ENCODE assay signal across 8 mouse cellular contexts in the genomic region with DNA sequence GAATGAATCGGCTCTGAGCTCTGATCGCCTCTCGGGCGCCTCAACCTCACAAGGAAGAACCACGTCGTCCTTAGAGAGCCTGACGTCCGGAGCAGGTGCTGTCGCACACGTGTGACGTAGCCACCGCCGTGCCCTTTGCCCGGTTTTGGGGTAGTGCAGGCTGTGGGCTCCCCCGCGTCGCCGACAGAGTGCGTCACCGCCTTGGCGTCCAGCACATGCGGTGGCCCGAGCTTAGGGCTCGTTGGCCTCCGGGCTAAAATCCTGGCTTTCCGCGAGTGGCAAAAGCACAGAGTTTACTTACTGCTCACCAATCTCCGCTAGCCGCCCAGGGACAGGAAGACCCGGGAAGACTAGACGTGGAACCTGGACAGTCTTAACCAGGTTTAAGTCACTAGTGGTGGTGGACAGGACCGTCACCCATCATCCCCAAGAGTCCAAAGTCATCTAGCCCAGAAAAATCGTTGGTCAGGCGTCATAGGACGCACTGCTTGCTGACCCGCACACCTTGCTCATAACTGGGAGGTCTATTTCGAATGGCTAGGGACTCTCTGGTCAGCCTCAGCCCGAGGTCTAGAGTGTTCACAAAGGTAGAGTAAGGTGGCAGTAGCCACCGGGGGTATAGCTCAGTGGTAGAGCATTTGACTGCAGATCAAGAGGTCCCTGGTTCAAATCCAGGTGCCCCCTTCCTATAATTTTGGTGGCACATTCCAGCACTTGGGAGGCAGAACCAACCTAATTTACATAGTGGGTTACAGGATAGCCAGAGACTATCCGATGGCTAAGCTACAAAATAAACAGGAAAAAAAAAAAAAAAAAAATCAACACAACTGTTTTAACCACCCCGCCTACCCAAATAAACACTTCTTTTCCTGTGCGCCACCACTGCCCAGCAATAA. TPM values are rescaled to one million over a fixed set of nuclear protein-coding genes. Genes with fewer than 3 reads are reported as not detected.
A peak's percentile ranks its signal among the peaks of the same experiment; 100 is the strongest.
DNase-seq lines count a peak whose midpoint lies in the region; ATAC-seq and TF ChIP-seq lines count a peak whose summit lies in the region.

No protein-coding gene starts in this region.

- peak overlapping the region; percentile 82 for H3K4me3 ChIP-seq in cortical plate, adult 2 months (ENCODE audit: insufficient read depth, low read length)
- H3K4me3 ChIP-seq in megakaryocyte, embryonic 14.5 days (replicated peaks) = peak overlapping the region; percentile 93

- peaks cover 3% of the 10 kb centered on the region for H3K27me3 ChIP-seq in megakaryocyte, embryonic 14.5 days (replicated peaks)

- peaks cover 6% of the 10 kb centered on the region for H3K4me1 ChIP-seq in cortical plate, adult 2 months (ENCODE audit: control insufficient read depth, insufficient read depth, low read length)
- H3K4me1 ChIP-seq in megakaryocyte, embryonic 14.5 days = peaks cover 38% of the 10 kb centered on the region

- TF ChIP-seq POLR2A in cortical plate, adult 2 months (IDR thresholded peaks at IDR 0.05; ENCODE audit: extremely low read depth, insufficient read depth, low read length) = peak; percentile 85; the same call in 1 of the 2 replicates

- no peaks in the 10 kb centered on the region for H3K9me3 ChIP-seq in megakaryocyte, embryonic 14.5 days

- H3K27ac ChIP-seq in cortical plate, adult 2 months (ENCODE audit: insufficient read depth, low read length) = no peak overlapping the region

- DNase-seq in gastrocnemius, adult 8-10 months (ENCODE audit: low spot score in 2 of 2) = peak; percentile 65 to 66
- DNase-seq in hindlimb bud, embryonic 11.5 days (ENCODE audit: extremely low spot score, low read depth, low spot score) = peak; percentile 72
- DNase-seq in left cerebral cortex, adult 8-10 months (ENCODE audit: low spot score in 2 of 2) = peak; percentile 89 to 91
- DNase-seq in right cerebral cortex, postnatal 10 days (ENCODE audit: low spot score in 2 of 2) = peak; percentile 96
- DNase-seq in urinary bladder, postnatal 25 days (ENCODE audit: low spot score) = peak; percentile 75

- ATAC-seq in activated CD4-positive, CD25-positive, alpha-beta regulatory T cell, adult 4 months = peak; percentile 93

- H3K36me3 ChIP-seq in megakaryocyte, embryonic 14.5 days (replicated peaks; ENCODE audit: low read length) = peaks cover 7% of the 10 kb centered on the region

- TF ChIP-seq CTCF in cortical plate, adult 2 months (IDR thresholded peaks at IDR 0.05; ENCODE audit: extremely low read depth, insufficient read depth, low read length) = no peak

RNA-seq across cellular contexts. Expression of a gene that starts 16.8 kb away (rescaled TPM):
- 100 to 1,000 TPM; 106 to 132 TPM for polyA plus RNA-seq in activated CD4-positive, CD25-positive, alpha-beta regulatory T cell, adult 4 months (2017; shearing (Covaris generic))
- polyA plus RNA-seq in cortical plate, adult 2 months (2012; rRNA removed) = 18.6 and 23.3 TPM in 2 replicates
- 10 to 100 TPM; 26.4 to 29.4 (median 28.1) TPM for total RNA-seq in gastrocnemius, adult 8-10 months (2022)
- total RNA-seq in left cerebral cortex, adult 8-10 months (2022) = 10 to 100 TPM; 25.9 to 32.1 (median 29.2) TPM
- 2.2 and 15.4 TPM in 2 replicates for polyA plus RNA-seq in megakaryocyte, embryonic 14.5 days (2012; ENCODE audit: insufficient read depth, low replicate concordance)

RNA-seq across cellular contexts. Expression of a gene that starts 47.0 kb away (rescaled TPM):
- under 1 TPM; 0.54 to 0.93 TPM for polyA plus RNA-seq in activated CD4-positive, CD25-positive, alpha-beta regulatory T cell, adult 4 months (2017; shearing (Covaris generic))
- 1.7 and 2.0 TPM in 2 replicates for polyA plus RNA-seq in cortical plate, adult 2 months (2012; rRNA removed)
- total RNA-seq in gastrocnemius, adult 8-10 months (2022) = under 1 TPM in 3 of 4 experiments, not detected in 1; 0.19 to 0.79 (median 0.31) TPM
- total RNA-seq in left cerebral cortex, adult 8-10 months (2022) = 1 to 10 TPM; 2.7 to 3.8 (median 2.8) TPM
- not detected in 2 replicates for polyA plus RNA-seq in megakaryocyte, embryonic 14.5 days (2012; ENCODE audit: insufficient read depth, low replicate concordance)
